Mouse (Mus musculus): ENCODE measurements at regions not wholly inside any gene's neighbourhood (a gene's known extent, or its start where the extent isn't known, plus 50 kb on each side); places are given as distances from the start of the nearest gene placed in this dataset.

DNA sequence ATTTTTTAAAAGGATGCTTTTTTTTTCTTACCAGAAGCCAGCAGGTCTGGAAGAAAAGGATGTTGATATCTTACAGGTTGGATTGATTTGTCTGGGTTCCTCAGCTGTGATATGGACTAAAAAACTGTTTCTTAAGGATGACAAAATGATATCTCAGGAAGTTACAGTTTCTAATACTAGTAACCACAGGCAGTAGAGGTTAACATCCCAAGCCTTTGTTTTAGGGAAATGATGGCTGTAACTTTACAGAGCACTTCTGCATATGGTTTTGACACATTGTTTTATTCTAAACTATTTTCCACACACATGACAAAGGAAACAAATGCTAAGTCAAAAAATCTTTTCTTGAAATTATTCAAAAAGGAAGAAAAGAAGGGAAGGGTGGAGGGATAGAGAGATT lies 573.8 kb upstream of the Mef2c start:
- no peak overlapping the region for H3K4me2 ChIP-seq
- H3K4me1 ChIP-seq: no peaks in the 10 kb centered on the region
- H3K9me3 ChIP-seq: no peaks in the 10 kb centered on the region
- ATAC-seq (ENCODE audit: extremely low read depth, insufficient number of reproducible peaks, low FRiP score, low TSS enrichment): no peak
- H3K36me3 ChIP-seq: no peaks in the 10 kb centered on the region
- no peaks in the 10 kb centered on the region for H3K27me3 ChIP-seq (replicated peaks)
- H3K27ac ChIP-seq (replicated peaks): no peak overlapping the region
- no peak overlapping the region for H3K9ac ChIP-seq
- H3K4me3 ChIP-seq: no peak overlapping the region

DNA sequence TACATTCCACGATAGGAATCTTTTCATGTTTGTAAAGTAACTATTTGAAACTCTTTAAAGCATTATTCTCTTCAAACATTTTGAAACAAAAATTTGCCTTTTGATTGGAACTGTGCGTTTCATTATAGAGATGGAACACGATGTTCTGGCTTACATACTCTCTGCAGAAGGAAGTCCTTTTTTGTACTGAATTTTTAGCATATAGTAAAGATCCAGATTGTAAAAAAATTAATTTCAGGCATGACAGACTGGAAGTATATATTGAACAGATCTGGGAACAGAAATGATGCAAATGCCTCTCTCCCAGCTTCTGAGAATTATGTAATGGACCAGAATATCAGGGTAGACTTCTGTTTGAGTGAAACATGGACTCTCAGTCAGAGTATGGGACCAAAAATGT lies 566.0 kb upstream of the Mef2c start:
- H3K4me1 ChIP-seq: no peaks in the 10 kb centered on the region

DNA sequence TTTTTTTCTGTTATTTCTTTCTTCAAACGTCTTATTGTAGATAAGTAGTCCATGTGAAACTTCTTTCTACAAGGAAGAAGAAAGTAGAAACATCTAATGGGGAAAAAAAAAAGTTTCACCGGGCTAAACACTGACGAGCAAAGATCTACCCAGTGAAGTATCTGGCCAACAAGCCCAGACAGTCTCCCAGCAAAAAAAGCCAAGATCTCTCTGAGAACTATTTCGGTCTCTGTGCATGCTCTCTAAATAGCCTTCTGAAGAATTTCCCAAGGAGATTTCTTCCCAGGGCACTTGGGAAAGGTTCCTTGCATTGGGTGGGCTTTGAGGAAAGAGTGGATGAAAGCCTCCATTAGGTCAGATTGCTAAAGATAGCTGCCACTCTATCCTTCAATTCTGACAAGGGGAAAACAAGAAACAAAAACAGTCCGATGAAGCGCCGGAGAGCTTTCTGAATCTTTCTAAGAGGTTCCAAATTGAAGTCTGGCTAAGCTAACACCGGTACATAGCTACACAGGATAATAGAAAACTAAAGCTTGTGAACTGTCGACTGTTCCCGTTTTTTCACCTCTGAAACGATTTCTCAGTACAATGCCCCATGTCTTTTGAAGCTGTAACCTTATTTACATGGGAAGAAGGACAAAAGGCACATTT lies 561.0 kb upstream of the Mef2c start:
- Histone ChIP-seq H3K9me3 (no peaks in the 10 kb centered on the region), H3K4me1 (no peaks in the 10 kb centered on the region), H3K36me3 (no peaks in the 10 kb centered on the region), H3K9ac (peak overlapping the region; percentile 71), H3K4me3 (peak overlapping the region; percentile 42), H3K4me2 (peak overlapping the region; percentile 69), H3K27me3 (replicated peaks) (no peaks in the 10 kb centered on the region), H3K27ac (replicated peaks) (peak overlapping the region; percentile 20; the same call in 1 of the 2 replicates)
- WGBS: 22% methylated on average over 11 of the region's 11 CpGs
- no peak for ATAC-seq (ENCODE audit: extremely low read depth, insufficient number of reproducible peaks, low FRiP score, low TSS enrichment)

More for the DNA sequence above, 566.0 kb upstream of the Mef2c start:
- Histone ChIP-seq H3K4me2 (no peak overlapping the region), H3K9ac (no peak overlapping the region), H3K27me3 (replicated peaks) (no peaks in the 10 kb centered on the region), H3K27ac (replicated peaks) (no peak overlapping the region), H3K36me3 (no peaks in the 10 kb centered on the region), H3K4me3 (no peak overlapping the region), H3K9me3 (no peaks in the 10 kb centered on the region)
- 84% methylated on average over 3 of the region's 3 CpGs for WGBS
- ATAC-seq (ENCODE audit: extremely low read depth, insufficient number of reproducible peaks, low FRiP score, low TSS enrichment): no peak

DNA sequence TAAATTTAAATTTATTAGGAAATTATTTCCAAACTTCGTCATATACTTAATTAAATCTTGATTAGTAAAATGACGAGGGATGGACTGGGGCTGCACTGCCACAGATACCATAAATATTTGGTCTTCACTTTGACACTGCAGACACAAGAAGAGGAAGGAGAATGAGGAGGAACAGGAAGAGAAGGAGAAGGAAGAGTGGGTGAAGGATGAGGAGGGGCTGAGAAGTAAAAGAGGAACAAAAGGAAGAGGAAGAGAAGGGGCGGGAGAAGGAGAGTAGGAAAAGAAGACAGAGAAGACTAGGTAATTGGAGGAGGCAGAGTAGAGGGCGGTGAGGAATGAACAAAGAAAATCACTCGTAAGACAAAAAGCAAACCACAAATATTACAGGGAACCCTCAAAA lies 556.9 kb upstream of the Mef2c start:
- ATAC-seq (ENCODE audit: extremely low read depth, insufficient number of reproducible peaks, low FRiP score, low TSS enrichment): no peak
- no peaks in the 10 kb centered on the region for H3K36me3 ChIP-seq
- H3K27ac ChIP-seq (replicated peaks): no peak overlapping the region
- H3K4me2 ChIP-seq: no peak overlapping the region
- no peaks in the 10 kb centered on the region for H3K27me3 ChIP-seq (replicated peaks)
- 0 out of 2 replicates have a peak, but pooled peaks cover 3% of the 10 kb centered on the region for H3K4me1 ChIP-seq
- whole genome bisulfite sequencing: 86% methylated on average over 5 of the region's 5 CpGs
- H3K9ac ChIP-seq: no peak overlapping the region
- H3K4me3 ChIP-seq: no peak overlapping the region
- no peaks in the 10 kb centered on the region for H3K9me3 ChIP-seq

DNA sequence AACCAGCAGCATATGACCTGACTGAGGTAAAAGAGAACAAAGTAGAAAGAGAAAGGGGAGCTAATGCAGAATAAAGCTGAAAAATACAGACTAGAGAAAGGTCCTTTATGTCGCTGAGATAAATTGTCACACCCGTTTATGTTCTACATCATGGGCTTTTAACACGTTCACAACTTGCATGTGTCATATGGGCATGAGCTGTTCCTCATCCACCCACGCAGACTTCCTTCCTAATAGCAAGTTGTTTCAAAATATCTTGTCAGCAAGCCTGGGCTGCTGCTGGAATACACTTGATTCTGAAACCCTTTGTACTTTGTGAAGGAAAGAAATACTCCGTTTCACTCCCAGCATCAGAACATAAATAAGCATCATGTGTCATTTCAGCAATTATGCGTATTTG lies 554.3 kb upstream of the Mef2c start:
- WGBS: 29% methylated on average over 6 of the region's 6 CpGs
- H3K4me2 ChIP-seq: no peak overlapping the region

DNA sequence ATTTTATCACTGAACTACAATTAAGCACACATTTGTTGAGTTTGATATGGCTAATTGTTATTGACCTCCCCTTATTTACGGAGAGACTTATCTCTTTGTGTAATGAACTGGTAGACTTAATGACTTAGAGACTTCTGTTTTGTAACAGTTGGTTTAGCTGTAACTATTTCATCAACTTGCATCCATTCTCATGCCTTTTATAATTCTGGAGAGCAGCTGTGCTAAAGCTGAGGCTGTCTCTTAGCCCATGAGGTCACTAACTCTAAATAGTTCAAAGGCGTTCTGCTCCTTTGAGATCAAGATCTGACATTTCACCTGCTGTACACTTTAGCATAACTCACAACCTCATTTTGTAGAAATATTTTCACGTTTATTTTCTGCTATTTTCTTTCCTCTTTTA lies 541.5 kb upstream of the Mef2c start:
- no peaks in the 10 kb centered on the region for H3K27me3 ChIP-seq (replicated peaks)
- H3K4me3 ChIP-seq: no peak overlapping the region
- H3K36me3 ChIP-seq: no peaks in the 10 kb centered on the region
- no peak overlapping the region for H3K9ac ChIP-seq
- no peak overlapping the region for H3K4me2 ChIP-seq
- 63% methylated on average over 3 of the region's 3 CpGs for WGBS
- no peaks in the 10 kb centered on the region for H3K4me1 ChIP-seq
- H3K27ac ChIP-seq (replicated peaks): no peak overlapping the region
- no peak for ATAC-seq (ENCODE audit: extremely low read depth, insufficient number of reproducible peaks, low FRiP score, low TSS enrichment)
- no peaks in the 10 kb centered on the region for H3K9me3 ChIP-seq

More for the DNA sequence above, 554.3 kb upstream of the Mef2c start:
- Histone ChIP-seq H3K27ac (replicated peaks) (no peak overlapping the region), H3K4me1 (0 out of 2 replicates have a peak, but pooled peaks cover 3% of the 10 kb centered on the region), H3K4me3 (no peak overlapping the region), H3K27me3 (replicated peaks) (no peaks in the 10 kb centered on the region), H3K36me3 (no peaks in the 10 kb centered on the region), H3K9ac (no peak overlapping the region), H3K9me3 (no peaks in the 10 kb centered on the region)
- ATAC-seq (ENCODE audit: extremely low read depth, insufficient number of reproducible peaks, low FRiP score, low TSS enrichment): no peak

DNA sequence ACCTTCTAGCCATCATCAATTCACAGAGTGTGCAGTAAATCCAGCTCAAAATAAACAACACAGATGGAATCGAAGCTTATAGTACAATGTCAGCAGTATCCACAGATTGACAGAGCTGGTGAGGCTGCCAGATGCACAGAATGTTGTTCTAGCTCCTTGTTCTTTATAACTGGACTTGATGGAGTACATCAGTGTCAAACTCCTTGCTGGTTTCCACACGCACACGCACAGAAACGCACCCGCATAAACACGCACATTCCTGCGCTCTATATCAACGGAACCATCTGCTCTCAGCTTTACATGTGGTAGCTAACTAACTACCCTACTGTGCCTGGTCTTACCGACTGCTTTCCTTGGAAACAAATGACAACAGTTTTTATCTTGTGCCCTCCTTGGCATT lies 532.1 kb upstream of the Mef2c start:
- H3K36me3 ChIP-seq: no peaks in the 10 kb centered on the region
- H3K4me2 ChIP-seq: no peak overlapping the region
- no peak overlapping the region for H3K9ac ChIP-seq
- H3K27ac ChIP-seq (replicated peaks): no peak overlapping the region
- ATAC-seq (ENCODE audit: extremely low read depth, insufficient number of reproducible peaks, low FRiP score, low TSS enrichment): no peak
- 0 out of 2 replicates have a peak, but pooled peaks cover 3% of the 10 kb centered on the region for H3K9me3 ChIP-seq
- no peaks in the 10 kb centered on the region for H3K4me1 ChIP-seq
- H3K4me3 ChIP-seq: no peak overlapping the region
- no peaks in the 10 kb centered on the region for H3K27me3 ChIP-seq (replicated peaks)
- 83% methylated on average over 9 of the region's 9 CpGs for WGBS

DNA sequence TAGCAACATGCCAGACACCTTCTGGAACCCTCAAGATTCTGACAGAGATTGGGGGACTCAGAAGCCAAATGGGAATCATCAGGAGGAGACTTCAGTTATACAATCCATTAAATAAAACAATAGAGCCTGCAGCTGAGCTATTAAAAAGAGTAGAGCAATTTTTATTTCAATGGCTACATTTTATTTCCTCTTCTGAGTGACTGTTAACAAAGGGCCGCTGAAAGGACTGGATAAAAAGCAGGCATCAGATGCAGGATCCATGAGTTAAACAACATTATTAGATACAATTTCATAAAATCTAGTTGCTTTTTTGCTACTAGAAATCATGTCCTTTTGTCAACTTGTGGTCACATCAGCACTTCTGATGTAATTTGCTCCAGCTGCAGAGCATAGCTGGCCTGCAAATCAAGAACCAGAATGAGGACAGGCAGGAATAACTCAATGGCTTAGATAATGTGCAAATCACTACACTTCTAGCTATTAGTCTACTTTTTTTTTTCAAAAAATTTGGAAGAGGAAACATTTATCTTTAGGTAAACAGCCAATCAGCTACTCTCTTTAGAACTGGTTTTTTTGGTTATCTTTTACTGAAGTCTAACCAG lies 529.5 kb upstream of the Mef2c start:
- 69% methylated on average over 1 of the region's 1 CpGs for WGBS

DNA sequence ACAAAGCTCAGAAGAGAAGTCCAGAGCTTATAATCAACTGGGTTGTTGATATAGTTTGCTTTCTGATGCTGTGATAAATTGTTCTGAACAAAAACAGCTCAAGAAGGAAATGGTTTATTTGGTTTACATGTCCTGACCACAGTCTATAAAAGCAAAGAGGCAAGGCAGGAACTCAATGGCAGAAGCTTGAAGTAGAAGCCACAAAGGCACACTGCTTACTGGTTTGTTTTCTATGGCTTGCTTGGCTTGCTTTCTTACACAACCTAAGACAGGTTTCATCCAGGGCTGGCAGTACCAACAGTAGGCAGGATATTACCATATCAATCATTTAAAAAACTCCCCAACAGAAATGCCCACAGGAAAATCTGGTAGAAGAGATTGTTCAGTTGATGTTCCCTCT lies 502.7 kb upstream of the Mef2c start:
- no peaks in the 10 kb centered on the region for H3K4me1 ChIP-seq
- H3K9ac ChIP-seq: no peak overlapping the region
- H3K27ac ChIP-seq (replicated peaks): no peak overlapping the region
- H3K9me3 ChIP-seq: peaks cover 11% of the 10 kb centered on the region; the same call in 1 of the 2 replicates
- H3K27me3 ChIP-seq (replicated peaks): no peaks in the 10 kb centered on the region
- H3K4me3 ChIP-seq: no peak overlapping the region
- H3K4me2 ChIP-seq: no peak overlapping the region
- ATAC-seq (ENCODE audit: extremely low read depth, insufficient number of reproducible peaks, low FRiP score, low TSS enrichment): no peak
- no peaks in the 10 kb centered on the region for H3K36me3 ChIP-seq

More for the DNA sequence above, 529.5 kb upstream of the Mef2c start:
- H3K9ac ChIP-seq: no peak overlapping the region
- no peak overlapping the region for H3K4me3 ChIP-seq
- H3K9me3 ChIP-seq: no peaks in the 10 kb centered on the region
- H3K27ac ChIP-seq (replicated peaks): no peak overlapping the region
- no peaks in the 10 kb centered on the region for H3K27me3 ChIP-seq (replicated peaks)
- no peak for ATAC-seq (ENCODE audit: extremely low read depth, insufficient number of reproducible peaks, low FRiP score, low TSS enrichment)
- H3K4me1 ChIP-seq: no peaks in the 10 kb centered on the region
- H3K36me3 ChIP-seq: no peaks in the 10 kb centered on the region
- no peak overlapping the region for H3K4me2 ChIP-seq

DNA sequence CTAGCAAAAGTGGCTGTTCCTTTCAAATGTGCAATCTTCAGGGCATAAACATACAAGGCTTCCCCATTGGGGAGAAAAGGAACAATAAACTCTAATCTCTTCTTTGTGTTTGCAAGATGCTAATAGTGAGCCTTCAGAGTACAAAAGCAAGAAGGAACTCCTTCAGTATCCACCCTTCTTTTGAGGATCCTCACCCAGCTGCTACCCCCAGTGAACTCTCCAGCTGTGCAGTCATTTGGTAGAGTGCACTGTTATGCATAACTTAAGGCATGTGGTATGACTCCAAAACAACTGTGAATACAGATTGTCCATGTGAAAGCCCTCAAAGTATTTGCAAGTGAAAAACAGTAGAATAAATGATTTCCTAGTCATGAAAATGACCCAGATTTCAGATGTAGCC lies 487.1 kb upstream of the Mef2c start:
- no peaks in the 10 kb centered on the region for H3K9me3 ChIP-seq
- H3K4me2 ChIP-seq: no peak overlapping the region
- H3K4me3 ChIP-seq: no peak overlapping the region
- H3K36me3 ChIP-seq: no peaks in the 10 kb centered on the region
- H3K27ac ChIP-seq (replicated peaks): no peak overlapping the region
- no peak for ATAC-seq (ENCODE audit: extremely low read depth, insufficient number of reproducible peaks, low FRiP score, low TSS enrichment)
- H3K27me3 ChIP-seq (replicated peaks): no peaks in the 10 kb centered on the region
- H3K9ac ChIP-seq: no peak overlapping the region
- no peaks in the 10 kb centered on the region for H3K4me1 ChIP-seq

DNA sequence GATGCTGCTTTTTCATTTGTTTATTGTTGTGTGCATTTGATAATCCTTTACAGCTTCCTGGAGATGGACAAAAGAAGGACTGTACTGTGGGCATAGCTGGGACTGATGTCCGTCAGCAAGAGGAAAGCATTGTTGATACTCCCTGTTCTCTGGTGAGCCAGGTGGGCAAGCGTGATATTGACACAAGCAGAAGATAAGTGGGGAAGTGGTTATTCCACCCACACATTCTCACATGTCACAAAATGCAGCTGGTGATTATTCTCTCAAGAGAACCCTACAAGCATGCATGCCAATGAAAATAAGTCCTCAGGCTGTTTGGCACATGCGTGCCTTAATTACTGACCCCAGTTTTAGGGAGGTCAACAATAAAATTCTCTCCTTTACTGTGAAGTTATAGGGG lies 483.0 kb upstream of the Mef2c start:
- no peak overlapping the region for H3K4me3 ChIP-seq
- no peaks in the 10 kb centered on the region for H3K36me3 ChIP-seq
- ATAC-seq (ENCODE audit: extremely low read depth, insufficient number of reproducible peaks, low FRiP score, low TSS enrichment): no peak

DNA sequence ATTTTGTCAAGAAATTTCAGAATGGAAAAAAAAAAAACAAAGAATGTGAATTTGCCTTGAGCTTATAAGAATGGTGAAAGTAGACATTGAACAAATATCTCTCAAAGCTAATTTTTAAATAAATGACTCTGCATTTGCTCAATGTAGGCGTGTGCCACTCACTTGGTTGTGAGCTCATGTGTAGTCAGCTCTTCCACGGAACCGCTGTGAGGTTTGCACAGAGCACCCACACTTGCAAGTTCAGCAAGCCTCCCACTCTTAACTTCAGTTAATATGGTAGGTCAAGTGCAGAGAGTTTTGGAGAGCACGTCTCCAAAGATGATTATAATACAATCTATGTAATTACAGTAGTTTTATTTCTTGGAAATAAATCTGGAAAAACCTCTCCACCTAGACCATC lies 479.9 kb upstream of the Mef2c start:
- Histone ChIP-seq H3K9me3 (no peaks in the 10 kb centered on the region), H3K36me3 (no peaks in the 10 kb centered on the region), H3K9ac (no peak overlapping the region), H3K27me3 (replicated peaks) (no peaks in the 10 kb centered on the region), H3K27ac (replicated peaks) (no peak overlapping the region), H3K4me1 (no peaks in the 10 kb centered on the region), H3K4me3 (no peak overlapping the region), H3K4me2 (no peak overlapping the region)
- WGBS: 83% methylated on average over 4 of the region's 4 CpGs
- ATAC-seq (ENCODE audit: extremely low read depth, insufficient number of reproducible peaks, low FRiP score, low TSS enrichment): no peak

More for the DNA sequence above, 483.0 kb upstream of the Mef2c start:
- no peaks in the 10 kb centered on the region for H3K27me3 ChIP-seq (replicated peaks)
- no peaks in the 10 kb centered on the region for H3K4me1 ChIP-seq
- H3K9ac ChIP-seq: no peak overlapping the region
- H3K4me2 ChIP-seq: no peak overlapping the region
- H3K27ac ChIP-seq (replicated peaks): no peak overlapping the region
- WGBS: 39% methylated on average over 3 of the region's 3 CpGs
- H3K9me3 ChIP-seq: no peaks in the 10 kb centered on the region

All from heart, embryonic 13.5 days (tissue).